Mouse (Mus musculus): Measurements from ENCODE around the gene Slc4a1. TPM values are rescaled to one million over a fixed set of nuclear protein-coding genes. Genes with fewer than 3 reads are reported as not detected.
"Not testable (repeated sequence)": the region's sequence is repeated elsewhere in the genome, so short reads cannot be mapped to it uniquely, and the experiment has no call there.

Slc4a1 gene
- polyA plus RNA-seq, 1 experiment from 2014 or later, result 34.5 TPM

GRCm38 (mm10) chr11:102395250-102395649 is 29.2 kb upstream of the Slc4a1 start:
- WGBS, result 10% methylated on average over 5 of the region's 5 CpGs
- Histone ChIP-seq H3K4me3 (no peak overlapping the region), H3K27ac (no peak overlapping the region), H3K9me3 (replicated peaks) (no peaks in the 10 kb centered on the region), H3K27me3 (ENCODE audit: low read depth, poor library complexity, severe bottlenecking) (peaks cover 69% of the 10 kb centered on the region), H3K4me1 (peaks cover 42% of the 10 kb centered on the region), H3K36me3 (no peaks in the 10 kb centered on the region)
- DNase-seq (ENCODE audit: low spot score), result no peak

- no peak overlapping the region for H3K27ac ChIP-seq
- H3K27me3 ChIP-seq (ENCODE audit: low read depth, poor library complexity, severe bottlenecking), result peaks cover 63% of the 10 kb centered on the region
- H3K9me3 ChIP-seq (replicated peaks), result no peaks in the 10 kb centered on the region
- no peak for DNase-seq (ENCODE audit: low spot score)
- WGBS, result 79% methylated on average over 9 of the region's 9 CpGs
- H3K4me1 ChIP-seq, result peaks cover 37% of the 10 kb centered on the region
- H3K4me3 ChIP-seq, result peak overlapping the region; percentile 53; the same call in 1 of the 2 replicates
- H3K36me3 ChIP-seq, result no peaks in the 10 kb centered on the region
Measured at GRCm38 (mm10) chr11:102394421-102395124, 28.6 kb upstream of the Slc4a1 start.

GRCm38 (mm10) chr11:102393719-102394420 is 27.9 kb upstream of the Slc4a1 start:
- Histone ChIP-seq H3K4me3 (peak overlapping the region; percentile 53), H3K4me1 (peaks cover 30% of the 10 kb centered on the region), H3K9me3 (replicated peaks) (no peaks in the 10 kb centered on the region), H3K27ac (peak overlapping the region; percentile 4; the same call in 1 of the 2 replicates), H3K36me3 (no peaks in the 10 kb centered on the region), H3K27me3 (ENCODE audit: low read depth, poor library complexity, severe bottlenecking) (peaks cover 56% of the 10 kb centered on the region)
- WGBS, result 10% methylated on average over 17 of the region's 17 CpGs
- no peak for DNase-seq (ENCODE audit: low spot score)

- Histone ChIP-seq H3K27ac (peak within 1 kb of the TSS; percentile 4; the same call in 1 of the 2 replicates), H3K36me3 (no peaks in the 10 kb centered on the region), H3K4me3 (peak within 1 kb of the TSS; percentile 53), H3K27me3 (ENCODE audit: low read depth, poor library complexity, severe bottlenecking) (peaks cover 49% of the 10 kb centered on the region), H3K9me3 (replicated peaks) (no peaks in the 10 kb centered on the region), H3K4me1 (peaks cover 29% of the 10 kb centered on the region)
- whole genome bisulfite sequencing, result under 1% methylated on average over 34 of the region's 34 CpGs
- DNase-seq (ENCODE audit: low spot score), result peak; percentile 97
Measured at GRCm38 (mm10) chr11:102393238-102393634, 27.2 kb upstream of the Slc4a1 start, which contains the start of gene Rundc3a. TSS of gene Rundc3a (plus strand) at chr11:102393403.

GRCm38 (mm10) chr11:102392441-102393237 is 26.6 kb upstream of the Slc4a1 start:
- no peaks in the 10 kb centered on the region for H3K9me3 ChIP-seq (replicated peaks)
- no peak for DNase-seq (ENCODE audit: low spot score)

GRCm38 (mm10) chr11:102389436-102389835 is 23.4 kb upstream of the Slc4a1 start:
- Histone ChIP-seq H3K27me3 (ENCODE audit: low read depth, poor library complexity, severe bottlenecking) (peaks cover 11% of the 10 kb centered on the region), H3K4me1 (peaks cover 20% of the 10 kb centered on the region)
- H3K9me3 ChIP-seq (replicated peaks); H3K27ac ChIP-seq; H3K36me3 ChIP-seq; H3K4me3 ChIP-seq; DNase-seq (ENCODE audit: low spot score): not testable (repeated sequence)
- 79% methylated on average over 5 of the region's 5 CpGs for WGBS

More at GRCm38 (mm10) chr11:102392441-102393237, 26.6 kb upstream of the Slc4a1 start:
- 0 out of 2 replicates have a peak overlapping the region, but pooled peaks have one; percentile 4 for H3K27ac ChIP-seq
- H3K4me3 ChIP-seq, result peak overlapping the region; percentile 53
- H3K4me1 ChIP-seq, result peaks cover 29% of the 10 kb centered on the region
- H3K36me3 ChIP-seq, result no peaks in the 10 kb centered on the region
- peaks cover 43% of the 10 kb centered on the region for H3K27me3 ChIP-seq (ENCODE audit: low read depth, poor library complexity, severe bottlenecking)
- 17% methylated on average over 15 of the region's 15 CpGs for WGBS

- Histone ChIP-seq H3K4me3 (no peak overlapping the region), H3K27ac (no peak overlapping the region), H3K4me1 (no peaks in the 10 kb centered on the region), H3K9me3 (replicated peaks) (no peaks in the 10 kb centered on the region), H3K27me3 (ENCODE audit: low read depth, poor library complexity, severe bottlenecking) (no peaks in the 10 kb centered on the region), H3K36me3 (no peaks in the 10 kb centered on the region)
- 75% methylated on average over 5 of the region's 5 CpGs for WGBS
- no peak for DNase-seq (ENCODE audit: low spot score)
Measured at GRCm38 (mm10) chr11:102386121-102386520, 20.1 kb upstream of the Slc4a1 start.

GRCm38 (mm10) chr11:102385075-102385474 is 19.1 kb upstream of the Slc4a1 start:
- WGBS, result 61% methylated on average over 4 of the region's 4 CpGs
- Histone ChIP-seq H3K27ac (no peak overlapping the region), H3K4me3 (no peak overlapping the region), H3K36me3 (no peaks in the 10 kb centered on the region), H3K27me3 (ENCODE audit: low read depth, poor library complexity, severe bottlenecking) (no peaks in the 10 kb centered on the region), H3K9me3 (replicated peaks) (no peaks in the 10 kb centered on the region), H3K4me1 (0 out of 2 replicates have a peak, but pooled peaks cover 4% of the 10 kb centered on the region)
- no peak for DNase-seq (ENCODE audit: low spot score)

- Histone ChIP-seq H3K27ac (no peak overlapping the region), H3K4me1 (0 out of 2 replicates have a peak, but pooled peaks cover 4% of the 10 kb centered on the region), H3K4me3 (no peak overlapping the region), H3K36me3 (no peaks in the 10 kb centered on the region), H3K9me3 (replicated peaks) (no peaks in the 10 kb centered on the region), H3K27me3 (ENCODE audit: low read depth, poor library complexity, severe bottlenecking) (no peaks in the 10 kb centered on the region)
- WGBS, result 81% methylated on average over 2 of the region's 2 CpGs
- no peak for DNase-seq (ENCODE audit: low spot score)
Measured at GRCm38 (mm10) chr11:102384418-102384817, 18.4 kb upstream of the Slc4a1 start.

GRCm38 (mm10) chr11:102383365-102384136 is 17.5 kb upstream of the Slc4a1 start:
- no peak for DNase-seq (ENCODE audit: low spot score)
- no peak overlapping the region for H3K27ac ChIP-seq
- H3K27me3 ChIP-seq (ENCODE audit: low read depth, poor library complexity, severe bottlenecking), result no peaks in the 10 kb centered on the region
- H3K4me1 ChIP-seq, result 0 out of 2 replicates have a peak, but pooled peaks cover 4% of the 10 kb centered on the region
- H3K9me3 ChIP-seq (replicated peaks), result no peaks in the 10 kb centered on the region
- no peak overlapping the region for H3K4me3 ChIP-seq
- 86% methylated on average over 1 of the region's 1 CpGs for whole genome bisulfite sequencing
- H3K36me3 ChIP-seq, result no peaks in the 10 kb centered on the region

- DNase-seq (ENCODE audit: low spot score), result no peak
- Histone ChIP-seq H3K4me3 (no peak overlapping the region), H3K9me3 (replicated peaks) (no peaks in the 10 kb centered on the region), H3K4me1 (0 out of 2 replicates have a peak, but pooled peaks cover 4% of the 10 kb centered on the region), H3K36me3 (no peaks in the 10 kb centered on the region), H3K27me3 (ENCODE audit: low read depth, poor library complexity, severe bottlenecking) (no peaks in the 10 kb centered on the region), H3K27ac (no peak overlapping the region)
- WGBS, result 91% methylated on average over 3 of the region's 3 CpGs
Measured at GRCm38 (mm10) chr11:102382794-102383193, 16.8 kb upstream of the Slc4a1 start.
